Mouse (Mus musculus) heart, postnatal 14 days (tissue): Measurements from ENCODE around the gene Mmp11. TPM values are rescaled to one million over a fixed set of nuclear protein-coding genes. Genes with fewer than 3 reads are reported as not detected.
"Not testable (repeated sequence)": the region's sequence is repeated elsewhere in the genome, so short reads cannot be mapped to it uniquely, and the experiment has no call there.

ENCODE experiments used
- DNase-seq, 2 experiments: peaks; one replicate each; pipeline ENCODE4 v3.0.0; 2021 to 2022
- intact Hi-C: fragments of 180-260 bp; cut with DNase I; formaldehyde crosslinking; loops from one replicate; pipeline ENCODE4 v1.15.1; 2025
- total RNA-seq, 2 experiments: library from RNA; stranded (reverse); gene quantifications; 2 replicates each; pipeline ENCODE4 v1.2.3; 2021

Gene Mmp11
- total RNA-seq, 2 experiments from 2014 or later, result 5.0 to 9.7 TPM

DNA sequence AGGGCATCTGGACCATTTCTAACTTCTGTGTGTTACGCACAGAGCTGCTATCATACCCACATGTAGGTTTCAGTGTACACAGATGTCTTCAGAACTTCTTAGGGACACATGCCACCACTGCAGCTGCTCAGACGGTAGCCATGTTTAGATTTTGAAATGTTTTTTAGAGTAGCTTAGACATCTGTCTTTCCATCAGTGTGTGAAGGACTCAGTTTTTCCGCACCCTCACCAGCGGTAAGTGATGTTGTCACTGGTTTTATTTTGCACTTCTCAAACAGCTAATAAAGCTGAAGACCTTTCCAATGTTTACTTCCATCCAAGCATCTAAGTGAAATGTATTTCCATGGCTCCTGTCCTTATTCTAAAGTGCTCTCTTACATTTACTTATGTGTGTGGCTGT lies 29.4 kb downstream of the Mmp11 start:
- intact Hi-C loops, result no loop called here
- DNase-seq, result no peak

- intact Hi-C loops, result no loop called here
- peak in 1 of 2 experiments; percentile 30 for DNase-seq
Measured at GRCm38 (mm10) chr10:75904391-75904790, 31.9 kb downstream of the Mmp11 start.

DNA sequence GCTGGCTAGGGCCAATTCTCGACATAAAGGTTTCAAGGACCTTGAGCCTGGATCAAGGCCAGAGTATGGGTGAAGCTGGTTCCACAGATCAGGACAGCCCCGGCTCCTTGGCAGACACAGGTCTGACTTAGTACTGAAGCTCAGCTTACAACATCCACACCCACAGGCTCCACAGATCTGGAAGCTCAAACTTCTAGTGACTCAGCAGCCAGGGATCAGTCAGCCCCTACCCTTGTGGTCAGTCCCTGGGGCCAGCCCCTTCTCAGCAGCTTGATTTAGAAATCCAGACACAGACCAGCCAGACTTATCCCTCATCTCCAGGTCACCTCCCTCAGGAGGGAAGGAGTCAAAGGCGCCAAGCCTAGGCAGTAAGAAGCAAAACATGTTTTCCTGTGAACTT lies 37.5 kb downstream of the Mmp11 start:
- DNase-seq, result peak; percentile 60 to 66
- intact Hi-C loops, result no loop called here

GRCm38 (mm10) chr10:75898039-75898564 lies 38.2 kb downstream of the Mmp11 start:
- intact Hi-C loops, result no loop called here
- no peak for DNase-seq

DNA sequence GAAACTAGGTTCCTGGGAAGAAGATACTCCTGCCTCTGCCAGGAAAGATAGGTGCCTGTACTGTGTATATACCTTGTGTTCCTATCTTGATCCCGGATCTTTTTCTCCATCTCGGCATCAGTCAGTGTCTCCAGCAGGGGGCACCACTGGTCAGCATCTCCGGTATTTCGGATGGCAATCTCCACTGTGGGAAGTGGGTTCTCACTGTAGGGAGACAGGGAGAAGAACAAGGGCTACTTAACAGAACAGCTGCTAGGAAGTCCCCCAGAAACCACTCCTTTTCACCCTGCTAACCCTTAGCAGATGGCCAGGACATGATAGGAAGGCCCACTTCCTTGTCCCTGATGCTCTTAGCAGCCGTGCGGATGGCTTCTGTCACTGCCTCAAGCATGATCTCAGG lies 38.9 kb downstream of the Mmp11 start:
- intact Hi-C loops, result loop anchor here (1.0 kb wide), 1 partner anchor 54 kb away; no protein-coding TSS in a partner anchor
- peak; percentile 74 to 79 for DNase-seq

DNA sequence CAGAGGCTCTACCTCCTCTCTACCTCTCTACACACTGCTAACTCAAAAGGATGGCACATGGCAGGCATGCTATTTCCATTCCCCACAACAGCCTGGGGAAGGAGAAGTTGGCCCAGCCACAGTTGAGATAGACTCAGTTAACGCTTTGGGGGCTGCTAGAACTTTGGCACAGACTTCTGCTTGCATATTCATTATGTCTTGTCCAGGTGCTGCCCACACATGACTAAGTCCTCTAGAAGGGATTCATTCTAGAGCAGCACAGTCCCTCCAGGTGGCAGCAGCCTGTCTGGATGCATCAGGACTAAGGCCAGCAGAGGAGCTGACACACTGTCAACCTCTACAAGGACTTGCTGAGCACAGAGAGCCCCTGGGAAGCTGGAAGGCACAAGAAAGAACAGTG lies 40.1 kb downstream of the Mmp11 start:
- DNase-seq, result no peak
- intact Hi-C loops, result no loop called here

DNA sequence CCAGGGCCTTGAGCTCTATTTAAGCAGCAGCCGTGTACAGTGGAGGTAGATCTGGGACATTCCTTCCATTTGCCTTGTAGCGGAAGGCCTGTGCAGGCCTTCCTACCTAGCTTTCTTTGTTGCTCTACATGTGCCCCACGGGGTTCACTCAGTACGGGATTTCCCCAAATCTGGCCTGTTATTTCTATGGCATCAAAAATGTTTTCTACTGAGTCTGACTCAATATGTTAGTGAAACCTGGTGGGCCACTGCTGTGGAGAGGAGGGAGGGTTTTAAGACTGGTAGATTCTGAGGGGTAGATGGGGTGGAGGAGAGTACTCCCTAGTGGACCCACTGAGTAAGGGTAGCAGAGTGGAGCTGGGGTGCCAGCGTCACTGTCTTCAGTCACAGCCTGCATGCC lies 40.6 kb downstream of the Mmp11 start:
- intact Hi-C loops, result no loop called here
- no peak for DNase-seq

DNA sequence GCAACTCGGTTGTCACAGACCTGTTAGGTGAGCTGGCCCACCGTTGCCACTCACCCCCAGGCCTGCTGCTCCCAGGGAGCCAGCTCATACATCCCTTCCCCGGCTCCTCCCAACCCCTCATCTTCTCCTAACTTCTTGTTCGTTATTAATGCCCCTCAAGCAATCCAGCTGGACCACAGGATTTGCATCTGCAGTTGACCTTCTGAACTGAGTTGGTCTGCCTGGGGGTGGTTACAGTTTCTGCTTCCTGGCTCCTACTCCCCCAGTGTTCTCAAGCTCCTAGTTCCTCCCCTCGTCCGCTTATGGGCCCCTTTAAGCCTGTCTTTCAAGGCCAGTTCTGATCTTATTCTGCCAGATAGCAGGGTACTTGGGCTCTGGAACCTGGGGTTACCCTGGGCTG lies 41.7 kb downstream of the Mmp11 start:
- no peak for DNase-seq
- intact Hi-C loops, result no loop called here

GRCm38 (mm10) chr10:75893089-75893750 lies 43.1 kb downstream of the Mmp11 start, which contains the start of gene Derl3:
Gene Derl3 (plus strand): TSS chr10:75893413.
- peak; percentile 82 to 88 for DNase-seq
- intact Hi-C loops, result no loop called here

DNA sequence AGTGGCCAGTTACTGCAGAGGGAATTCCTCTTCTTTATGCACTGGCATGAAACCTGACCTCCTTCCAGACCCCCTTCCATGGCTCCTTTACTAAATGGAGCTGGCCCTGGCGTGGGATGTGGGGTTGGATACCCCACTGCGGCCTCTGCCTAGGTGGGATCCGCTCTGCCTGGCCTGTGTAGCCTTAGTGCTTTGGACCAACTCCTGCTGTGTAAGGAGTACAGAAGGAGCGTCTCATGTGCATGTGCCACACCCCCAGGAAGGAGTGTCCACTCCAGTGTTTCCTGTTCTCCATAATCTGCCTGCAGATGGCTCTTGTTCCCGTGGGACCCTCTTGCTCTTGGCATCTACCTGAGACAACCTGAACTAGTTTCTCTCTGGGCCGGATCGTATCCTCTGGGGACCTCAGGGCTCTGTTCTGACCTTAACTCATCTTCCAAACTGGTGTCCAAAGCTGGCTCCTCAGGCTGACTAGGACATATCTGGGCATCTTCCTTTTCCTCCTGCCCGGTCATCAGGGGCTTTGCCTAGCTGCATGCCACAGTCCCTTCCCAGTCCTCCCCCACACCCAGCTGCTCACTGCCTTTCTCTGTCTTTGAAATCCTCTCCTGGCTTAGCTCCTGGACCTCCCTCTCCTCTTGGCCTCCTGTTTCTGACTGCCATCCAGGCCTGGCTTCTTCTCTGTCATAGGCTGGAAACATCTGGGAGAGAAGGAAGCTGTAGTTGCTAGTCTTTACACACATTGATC lies 46.7 kb downstream of the Mmp11 start:
- DNase-seq, result peak; percentile 22 to 29
- intact Hi-C loops, result loop anchor here (10.0 kb wide), 1 partner anchor 145 kb away; the partner anchor contains the start of gene Zfp280b

DNA sequence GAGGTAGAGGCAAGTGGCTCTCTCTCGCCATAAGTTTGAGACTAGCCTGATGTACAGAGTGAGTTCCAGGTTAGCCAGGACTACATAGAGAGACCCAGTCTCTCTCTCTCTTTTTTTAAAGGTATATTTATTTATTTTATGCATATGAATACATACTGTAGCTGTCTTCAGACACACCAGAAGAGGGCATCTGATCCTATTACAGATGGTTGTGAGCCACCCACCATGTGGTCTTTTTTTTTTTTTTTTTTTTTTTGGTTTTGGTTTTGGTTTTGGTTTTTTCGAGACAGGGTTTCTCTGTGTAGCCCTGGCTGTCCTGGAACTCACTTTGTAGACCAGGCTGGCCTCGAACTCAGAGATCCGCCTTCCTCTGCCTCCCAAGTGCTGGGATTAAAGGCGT lies 48.8 kb downstream of the Mmp11 start:
- DNase-seq, result not testable (repeated sequence)
- intact Hi-C loops, result loop anchor here (10.0 kb wide), 1 partner anchor 147 kb away; the partner anchor contains the start of gene Zfp280b

DNA sequence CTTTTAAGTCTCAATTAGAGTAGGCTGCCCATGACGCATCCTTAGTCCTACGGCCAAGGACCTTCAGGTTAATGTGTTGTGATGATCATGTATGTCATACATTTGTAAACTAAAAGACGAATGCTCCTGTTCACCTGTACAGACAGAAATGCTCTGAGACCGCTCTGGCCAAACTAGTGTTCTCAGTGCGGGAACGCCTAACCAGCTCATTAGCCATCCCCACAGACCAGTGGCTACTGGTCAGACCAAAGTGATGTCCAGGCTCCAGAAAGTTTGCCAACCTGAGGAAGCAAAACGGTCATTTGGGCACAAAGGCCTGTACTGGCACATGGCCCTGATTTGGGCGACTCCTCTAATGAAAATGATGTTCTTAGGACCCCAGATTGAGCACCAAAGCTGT lies 51.6 kb downstream of the Mmp11 start:
- intact Hi-C loops, result loop anchor here (10.0 kb wide), 1 partner anchor 150 kb away; the partner anchor contains the start of gene Zfp280b
- no peak for DNase-seq

DNA sequence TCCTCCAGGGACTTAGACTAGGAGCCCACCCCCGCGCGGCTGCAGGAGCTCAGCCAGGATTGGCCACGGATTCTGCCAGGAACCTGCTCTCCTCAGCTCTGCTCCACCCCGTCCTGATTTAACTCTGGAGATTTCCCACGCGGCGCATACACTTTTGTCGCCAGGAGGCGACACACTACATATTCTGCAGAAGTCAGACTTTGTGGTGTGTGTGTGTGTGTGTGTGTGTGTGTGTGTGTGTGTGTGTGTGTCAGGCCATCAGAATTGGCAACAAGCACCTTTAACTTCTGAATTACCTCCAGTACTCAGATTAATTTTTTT lies 53.1 kb downstream of the Mmp11 start:
- peak; percentile 75 to 87 for DNase-seq
- intact Hi-C loops, result loop anchor here (1.0 to 10.0 kb wide), 2 partner anchors 68 to 152 kb away; partner anchors contain the start of gene Zfp280b

GRCm38 (mm10) chr10:75882433-75883231 lies 53.7 kb downstream of the Mmp11 start:
- DNase-seq, result no peak
- intact Hi-C loops, result loop anchor here (1.0 to 10.0 kb wide), 2 partner anchors 69 to 152 kb away; partner anchors contain the start of gene Zfp280b

DNA sequence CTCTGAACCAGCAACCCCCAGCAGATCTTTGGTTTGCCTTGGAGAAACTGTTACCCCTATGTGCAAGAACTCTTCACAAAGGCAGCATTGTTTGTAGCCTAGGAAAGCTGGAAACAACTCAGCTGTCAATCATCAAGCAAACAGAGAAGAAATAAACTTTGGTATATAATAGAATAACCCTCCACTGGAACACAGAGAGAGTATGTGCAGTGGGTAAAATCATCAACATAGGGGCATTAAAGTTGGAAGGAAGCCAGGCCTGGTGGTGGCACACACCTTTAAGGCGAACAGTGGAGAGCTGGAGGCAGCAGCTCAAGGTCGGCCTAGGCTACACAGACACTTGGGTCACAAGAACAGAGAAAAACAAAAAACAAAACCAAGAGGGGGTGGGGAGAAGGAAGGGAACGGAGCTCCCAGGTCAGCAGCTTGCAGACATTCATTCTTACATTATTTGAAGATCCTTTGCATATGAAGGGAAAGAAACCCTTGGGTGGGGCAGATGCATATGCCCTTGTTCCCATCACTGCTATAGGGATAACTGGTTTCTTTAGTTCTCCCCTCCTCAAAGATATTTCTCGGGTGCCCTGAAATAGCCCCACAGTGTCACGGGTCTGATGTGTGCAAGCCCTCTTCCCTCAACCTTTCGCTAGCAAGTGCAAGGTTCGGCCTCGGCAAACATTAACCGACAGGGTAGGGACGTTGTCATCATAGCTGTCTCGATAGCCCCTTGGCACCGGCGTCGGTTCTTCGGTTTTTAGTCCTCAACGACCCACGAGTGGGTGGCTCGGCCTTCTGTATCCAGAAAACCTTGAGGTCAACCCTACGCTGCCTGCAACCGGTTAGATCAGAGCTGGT lies 54.5 kb downstream of the Mmp11 start:
- DNase-seq, result no peak
- intact Hi-C loops, result loop anchor here (10.0 kb wide), 1 partner anchor 153 kb away; the partner anchor contains the start of gene Zfp280b

DNA sequence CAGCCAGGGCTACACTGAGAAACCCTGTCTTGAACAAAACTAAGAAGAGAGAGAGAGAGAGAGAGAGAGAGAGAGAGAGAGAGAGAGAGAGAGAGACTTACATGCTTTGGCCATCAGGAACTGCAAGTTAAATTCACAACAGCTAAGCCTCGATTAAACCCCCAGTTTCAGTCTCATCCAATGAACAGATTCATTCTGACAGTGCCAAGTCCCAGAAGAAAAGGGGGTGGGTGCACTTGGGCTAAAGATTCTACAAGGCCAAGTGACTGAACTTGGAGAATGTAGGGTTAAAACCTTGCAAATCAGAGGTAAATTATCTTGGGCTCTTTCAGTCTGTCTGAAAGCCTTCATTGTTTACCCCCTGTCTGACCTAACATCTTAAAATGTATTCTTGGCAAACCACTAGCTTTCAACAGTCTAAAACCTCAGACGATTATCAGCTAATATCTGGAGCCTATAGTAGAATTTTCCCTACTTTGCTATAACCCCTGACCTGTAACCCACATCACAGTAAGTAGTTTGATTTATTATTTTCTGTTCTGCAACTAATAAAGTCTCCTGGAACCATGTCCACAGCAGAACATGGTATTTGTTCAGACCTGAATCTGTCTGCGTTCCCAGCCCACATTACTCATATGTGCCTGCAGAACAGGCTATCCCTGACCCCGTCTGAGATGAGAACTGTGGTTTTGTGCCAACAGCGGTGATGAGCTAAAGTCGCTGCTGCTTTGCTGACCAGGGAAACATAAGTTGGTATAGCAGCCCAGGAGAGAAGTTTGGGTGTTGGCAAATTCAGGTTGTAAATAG lies 55.3 kb downstream of the Mmp11 start:
- intact Hi-C loops, result loop anchor here (10.0 kb wide), 1 partner anchor 154 kb away; the partner anchor contains the start of gene Zfp280b
- no peak for DNase-seq

DNA sequence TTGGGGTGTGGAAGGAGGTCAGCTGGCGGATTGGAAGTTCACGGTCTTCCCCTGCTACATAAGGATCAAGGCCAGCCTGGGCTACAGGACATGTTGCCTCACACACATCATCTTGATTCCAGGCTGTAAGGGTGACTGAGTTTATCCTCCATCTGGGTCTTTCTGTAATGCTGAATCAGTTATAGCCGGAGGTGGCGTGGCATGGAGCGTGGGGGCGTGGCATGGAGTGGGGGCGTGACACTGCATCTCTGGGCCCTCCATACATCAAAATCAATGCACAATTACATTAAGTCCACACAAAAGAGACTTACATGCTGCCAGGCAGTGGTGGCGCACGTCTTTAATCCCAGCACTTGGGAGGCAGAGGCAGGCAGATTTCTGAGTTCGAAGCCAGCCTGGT lies 55.9 kb downstream of the Mmp11 start:
- intact Hi-C loops, result loop anchor here (10.0 kb wide), 1 partner anchor 154 kb away; the partner anchor contains the start of gene Zfp280b
- DNase-seq, result no peak

- intact Hi-C loops, result no loop called here
- no peak for DNase-seq
Measured at GRCm38 (mm10) chr10:75878836-75879235, 57.5 kb downstream of the Mmp11 start.
